Comparison of ENCODE assay signal across 19 mouse cellular contexts in genomic region chr11:11768057-11768456, GRCm38 (mm10). TPM values are rescaled to one million over a fixed set of nuclear protein-coding genes. Genes with fewer than 3 reads are reported as not detected.
DNase-seq lines count a peak whose midpoint lies in the region; ATAC-seq and TF ChIP-seq lines count a peak whose summit lies in the region.
"Had no signal": no experiment of that assay in that cellular context is flagged by ENCODE, and none has a peak within 500 bp of the region (broad histone marks: within the 10 kb centered on the region; RNA-seq: fewer than 3 reads in every experiment).

No protein-coding gene starts in this region.

- ATAC-seq in neutrophil, adult 5-6 weeks (ENCODE audit: extremely low read depth, insufficient number of reproducible peaks, low FRiP score, poor library complexity, severe bottlenecking) = peak; percentile 47; the same call in 1 of the 2 replicates
- no peak for ATAC-seq in hindbrain, embryonic 16.5 days
- ATAC-seq: forebrain, embryonic 14.5 days; forebrain, postnatal 0 days had no signal

- H3K4me1 ChIP-seq in spleen, adult 2 months (ENCODE audit: control insufficient read depth, insufficient read depth, insufficient read length) = peaks cover 42% of the 10 kb centered on the region
- no peaks in the 10 kb centered on the region for H3K4me1 ChIP-seq in hindbrain, embryonic 16.5 days (ENCODE audit: control insufficient read depth, insufficient read depth, low read depth, low read length)
- H3K4me1 ChIP-seq: embryonic facial prominence, embryonic 12.5 days; embryonic facial prominence, embryonic 15.5 days had no signal

- H3K4me2 ChIP-seq in hindbrain, embryonic 16.5 days (ENCODE audit: low read length) = no peak overlapping the region
- H3K4me2 ChIP-seq: embryonic facial prominence, embryonic 12.5 days; embryonic facial prominence, embryonic 15.5 days; heart, embryonic 11.5 days; hindbrain, embryonic 14.5 days had no signal

- no peak for TF ChIP-seq POLR2A in spleen, adult 2 months (IDR thresholded peaks at IDR 0.05; ENCODE audit: low read depth, low read length)

- no peak overlapping the region for H3K9ac ChIP-seq in hindbrain, embryonic 16.5 days (ENCODE audit: low read depth, low read length)
- H3K9ac ChIP-seq: embryonic facial prominence, embryonic 12.5 days; embryonic facial prominence, embryonic 15.5 days; forebrain, postnatal 0 days; hindbrain, embryonic 14.5 days had no signal

- H3K9me3 ChIP-seq in hindbrain, embryonic 16.5 days (ENCODE audit: control insufficient read depth, low read length) = no peaks in the 10 kb centered on the region
- H3K9me3 ChIP-seq: embryonic facial prominence, embryonic 12.5 days; embryonic facial prominence, embryonic 15.5 days had no signal

- no peaks in the 10 kb centered on the region for H3K27me3 ChIP-seq in spleen, adult 2 months (ENCODE audit: control insufficient read depth, insufficient read depth, low read length)
- H3K27me3 ChIP-seq in hindbrain, embryonic 16.5 days (replicated peaks; ENCODE audit: control insufficient read depth, insufficient read depth, low read length) = no peaks in the 10 kb centered on the region
- H3K27me3 ChIP-seq: embryonic facial prominence, embryonic 12.5 days; embryonic facial prominence, embryonic 15.5 days had no signal

- 74% methylated on average over 2 of the region's 2 CpGs for WGBS in spleen, adult 2 months
- 92% methylated on average over 2 of the region's 2 CpGs for WGBS in hindbrain, embryonic 16.5 days

- TF ChIP-seq CTCF in spleen, adult 2 months (IDR thresholded peaks at IDR 0.05; ENCODE audit: extremely low read depth, insufficient read depth, insufficient read length, insufficient replicate concordance) = no peak

- no peak for DNase-seq in spleen, adult 2 months (ENCODE audit: low read depth in 1 of 2, low spot score in 2 of 2)
- DNase-seq in spleen, postnatal 4 days (ENCODE audit: low spot score in 2 of 2) = no peak
- DNase-seq in B cell, adult 2 months = peak; percentile 37 to 48
- DNase-seq in frontal cortex, postnatal 14 days (ENCODE audit: low spot score in 2 of 2) = no peak
- DNase-seq: adrenal gland, adult 2 months; adrenal gland, postnatal 14 days; cerebellum, adult 11 months; cerebellum, adult 2 months; cerebellum, adult 9-11 months; cerebellum, postnatal 25 days; forebrain, postnatal 0 days; gastrocnemius, postnatal 36 days had no signal

- H3K36me3 ChIP-seq in spleen, adult 2 months (ENCODE audit: control insufficient read depth, insufficient read depth, low read length) = peaks cover 35% of the 10 kb centered on the region
- no peaks in the 10 kb centered on the region for H3K36me3 ChIP-seq in hindbrain, embryonic 16.5 days (ENCODE audit: control insufficient read depth, insufficient read depth, low read length)
- H3K36me3 ChIP-seq: embryonic facial prominence, embryonic 12.5 days; embryonic facial prominence, embryonic 15.5 days had no signal

- H3K27ac ChIP-seq in spleen, adult 2 months (ENCODE audit: insufficient read depth, low read length) = peak overlapping the region; percentile 70
- no peak overlapping the region for H3K27ac ChIP-seq in hindbrain, embryonic 16.5 days (ENCODE audit: low read depth, low read length)
- H3K27ac ChIP-seq: embryonic facial prominence, embryonic 12.5 days; embryonic facial prominence, embryonic 15.5 days; hindbrain, embryonic 14.5 days had no signal

- H3K4me3 ChIP-seq in spleen, adult 2 months (ENCODE audit: extremely low read depth, insufficient read depth, insufficient read length) = no peak overlapping the region
- H3K4me3 ChIP-seq in hindbrain, embryonic 16.5 days (ENCODE audit: low read length) = no peak overlapping the region
- H3K4me3 ChIP-seq: embryonic facial prominence, embryonic 12.5 days; embryonic facial prominence, embryonic 15.5 days had no signal

RNA-seq across cellular contexts. Expression of gene Fignl1, which starts 40.7 kb away (rescaled TPM):
- polyA plus RNA-seq in spleen, adult 2 months (2012; rRNA removed) = 4.0 and 6.3 TPM in 2 replicates
- 1.5 and 2.6 TPM in 2 replicates for total RNA-seq in neutrophil, adult 5-6 weeks (2017)
- 12.4 and 13.5 TPM in 2 replicates for polyA plus RNA-seq in hindbrain, embryonic 16.5 days (2015; fragmentation: Nextera tagmentation; extraction: Ambion mirVana)

Comparison
In these comparisons a context has a peak if more than half of its experiments do, and no peak if none do; other contexts are left out.
1. DNase-seq: peak in B cell, adult 2 months (2 of 2); none in spleen, adult 2 months (0 of 2), spleen, postnatal 4 days (0 of 2) and frontal cortex, postnatal 14 days (0 of 2).